Mouse (Mus musculus) heart, embryonic 11.5 days (tissue): Measurements from ENCODE around the gene Mtrf1l. TPM values are rescaled to one million over a fixed set of nuclear protein-coding genes. Genes with fewer than 3 reads are reported as not detected.

ENCODE experiments used
- ATAC-seq: fragments of 200-750 bp; cut with Nextera tagmentation; replicated peaks from 2 replicates; pipeline ENCODE4 v1.8.0; 2017; ENCODE audit warnings: moderate library complexity; ENCODE audit not compliant: insufficient number of reproducible peaks, low FRiP score, low TSS enrichment
- H3K27ac ChIP-seq: fragments of 300-500 bp; sonication (generic); 2 replicates; pipeline ENCODE4 v1.5.1; 2014; ENCODE audit warnings: mild to moderate bottlenecking, low read depth, low read length
- H3K27me3 ChIP-seq: fragments of 300-500 bp; sonication (generic); 2 replicates; pipeline ENCODE4 v1.6.1; 2014; ENCODE audit warnings: mild to moderate bottlenecking, low read length, mixed read lengths; ENCODE audit not compliant: control insufficient read depth, insufficient read depth
- H3K36me3 ChIP-seq: fragments of 300-500 bp; sonication (generic); 2 replicates; pipeline ENCODE4 v1.6.1; 2014; ENCODE audit warnings: mild to moderate bottlenecking, low read length, moderate library complexity, mixed read lengths; ENCODE audit not compliant: control insufficient read depth, insufficient read depth
- H3K4me1 ChIP-seq: fragments of 300-500 bp; sonication (generic); 2 replicates; pipeline ENCODE4 v1.6.1; 2014; ENCODE audit warnings: low read length; ENCODE audit not compliant: control insufficient read depth, insufficient read depth
- H3K4me2 ChIP-seq: fragments of 300-500 bp; sonication (generic); 2 replicates; pipeline ENCODE4 v1.6.1; 2014; ENCODE audit warnings: mild to moderate bottlenecking, moderate library complexity
- H3K4me3 ChIP-seq: fragments of 300-500 bp; sonication (generic); 2 replicates; pipeline ENCODE4 v1.5.1; 2014; ENCODE audit warnings: low read depth, low read length
- H3K9ac ChIP-seq: fragments of 300-500 bp; sonication (generic); 2 replicates; pipeline ENCODE4 v1.6.1; 2014; ENCODE audit warnings: mild to moderate bottlenecking, low read depth, low read length, moderate library complexity
- H3K9me3 ChIP-seq: fragments of 300-500 bp; sonication (generic); replicated peaks from 2 replicates; pipeline ENCODE4 v1.6.1; 2016; ENCODE audit warnings: low read length; ENCODE audit not compliant: control insufficient read depth
- WGBS: fragments of 180-500 bp; shearing (Covaris S2); extraction: QIAGEN DNeasy Blood & Tissue Kit; methylation state at CpG from one replicate; pipeline ENCODE4 v1.1.7; 2014; ENCODE audit not compliant: insufficient replicate concordance; 5-methylcytosine and 5-hydroxymethylcytosine counted together
- polyA plus RNA-seq: library from polyadenylated mRNA; unstranded; fragments of >200 nt; fragmentation: Nextera tagmentation; extraction: Ambion mirVana; gene quantifications from 2 replicates; pipeline ENCODE4 v1.2.1, GENCODE M21; 2014

The Mtrf1l gene
- polyA plus RNA-seq, 1 experiment from 2014 or later: 12.6 TPM

DNA sequence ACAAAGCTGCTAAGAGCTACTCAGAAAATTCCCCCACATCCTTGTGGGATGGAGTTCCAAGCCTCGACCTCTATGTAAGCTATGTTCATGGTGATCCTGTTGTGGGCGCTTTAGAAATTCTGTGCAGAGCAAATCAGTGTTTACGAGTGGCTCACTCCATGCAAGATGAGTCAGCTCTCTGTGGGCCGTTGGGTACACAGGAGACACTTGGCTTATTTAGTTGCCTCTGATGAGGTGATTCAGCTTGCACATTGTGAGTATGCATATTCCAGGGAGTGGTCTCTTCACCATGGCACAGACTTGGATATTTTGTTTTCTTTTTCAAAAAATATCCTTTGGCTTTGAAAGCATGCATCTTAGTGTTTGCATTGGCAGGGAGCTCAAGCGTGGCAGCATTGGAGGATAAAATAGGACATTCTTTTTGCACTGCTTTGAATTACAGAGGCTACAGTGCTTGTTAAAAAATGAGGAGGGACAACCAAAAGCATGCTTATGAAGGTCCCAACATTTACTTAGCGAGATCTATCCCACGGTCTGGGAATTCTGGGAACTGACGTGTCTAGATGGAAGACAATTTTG, 29.7 kb upstream of the Mtrf1l start:
- H3K4me3 ChIP-seq: no peak overlapping the region
- H3K4me2 ChIP-seq: no peak overlapping the region
- H3K27me3 ChIP-seq: no peaks in the 10 kb centered on the region
- WGBS: 83% methylated on average over 8 of the region's 8 CpGs
- no peaks in the 10 kb centered on the region for H3K9me3 ChIP-seq
- H3K27ac ChIP-seq: no peak overlapping the region
- no peak for ATAC-seq
- H3K36me3 ChIP-seq: no peaks in the 10 kb centered on the region
- H3K9ac ChIP-seq: no peak overlapping the region
- no peaks in the 10 kb centered on the region for H3K4me1 ChIP-seq

DNA sequence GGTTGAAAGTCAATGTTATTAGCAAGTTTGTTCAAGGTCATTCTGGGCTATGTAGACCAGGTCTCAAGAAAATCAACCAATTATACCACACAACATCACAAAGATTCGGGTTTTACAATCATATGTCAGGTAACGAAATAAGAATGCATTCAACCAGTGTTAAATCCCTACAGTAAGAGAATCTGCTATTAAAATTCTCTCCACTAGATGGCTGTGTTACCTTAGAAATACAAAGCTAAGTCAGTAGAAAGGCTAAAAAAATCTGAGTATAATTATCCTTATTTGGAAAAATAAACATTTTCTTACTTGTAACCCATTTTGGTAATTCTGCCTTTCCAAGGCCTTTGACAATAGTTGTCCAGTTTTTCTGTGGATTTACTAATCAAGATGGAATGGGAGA, 23.2 kb upstream of the Mtrf1l start:
- Histone ChIP-seq H3K4me3 (no peak overlapping the region), H3K27me3 (no peaks in the 10 kb centered on the region), H3K9me3 (no peaks in the 10 kb centered on the region), H3K4me2 (no peak overlapping the region), H3K36me3 (no peaks in the 10 kb centered on the region), H3K27ac (no peak overlapping the region), H3K4me1 (no peaks in the 10 kb centered on the region), H3K9ac (no peak overlapping the region)
- 36% methylated on average over 2 of the region's 2 CpGs for WGBS
- ATAC-seq: no peak

- no peak overlapping the region for H3K9ac ChIP-seq
- no peaks in the 10 kb centered on the region for H3K9me3 ChIP-seq
- no peaks in the 10 kb centered on the region for H3K27me3 ChIP-seq
- WGBS: 86% methylated on average over 4 of the region's 4 CpGs
- no peaks in the 10 kb centered on the region for H3K4me1 ChIP-seq
- no peak overlapping the region for H3K4me3 ChIP-seq
- no peak overlapping the region for H3K27ac ChIP-seq
- H3K36me3 ChIP-seq: no peaks in the 10 kb centered on the region
- no peak overlapping the region for H3K4me2 ChIP-seq
- ATAC-seq: no peak
These were observed 17.7 kb upstream of the Mtrf1l start for GRCm38 (mm10) chr10:5841369-5841768.

GRCm38 (mm10) chr10:5826336-5827025, 2.8 kb upstream of the Mtrf1l start:
- 71% methylated on average over 6 of the region's 6 CpGs for WGBS
- H3K4me1 ChIP-seq: peaks cover 5% of the 10 kb centered on the region; the same call in 1 of the 2 replicates
- no peak for ATAC-seq

DNA sequence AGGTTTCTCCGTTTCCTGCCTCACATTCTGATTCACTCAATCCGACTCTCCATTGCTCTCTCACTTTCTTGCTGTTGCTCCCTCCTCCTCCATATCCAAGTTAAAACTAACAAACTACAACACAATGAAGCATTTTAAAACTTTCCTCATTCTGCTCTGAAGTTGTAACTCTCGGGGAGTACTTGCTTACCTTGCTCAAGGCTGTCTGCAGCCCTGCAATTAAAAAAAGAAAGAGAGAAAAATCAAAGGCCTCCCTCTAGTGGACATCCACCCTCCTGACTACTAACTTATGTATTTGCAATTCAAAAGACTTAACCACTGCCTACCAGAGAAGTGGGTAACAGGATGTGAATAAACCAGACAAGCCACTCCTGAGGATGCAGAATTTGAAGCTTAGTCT, 1.1 kb upstream of the Mtrf1l start:
- H3K4me2 ChIP-seq: peak overlapping the region; percentile 89
- H3K36me3 ChIP-seq: no peaks in the 10 kb centered on the region; the same call in 1 of the 2 replicates
- H3K27me3 ChIP-seq: no peaks in the 10 kb centered on the region
- WGBS: 2% methylated on average over 3 of the region's 3 CpGs
- H3K27ac ChIP-seq: peak overlapping the region; percentile 75
- H3K9ac ChIP-seq: peak overlapping the region; percentile 95
- no peaks in the 10 kb centered on the region for H3K9me3 ChIP-seq
- no peak for ATAC-seq
- H3K4me3 ChIP-seq: peak overlapping the region; percentile 98
- H3K4me1 ChIP-seq: peaks cover 5% of the 10 kb centered on the region; the same call in 1 of the 2 replicates

More at GRCm38 (mm10) chr10:5826336-5827025, 2.8 kb upstream of the Mtrf1l start:
- Histone ChIP-seq H3K27me3 (no peaks in the 10 kb centered on the region), H3K9me3 (no peaks in the 10 kb centered on the region), H3K4me2 (no peak overlapping the region), H3K4me3 (no peak overlapping the region), H3K36me3 (no peaks in the 10 kb centered on the region; the same call in 1 of the 2 replicates), H3K27ac (no peak overlapping the region), H3K9ac (no peak overlapping the region)

GRCm38 (mm10) chr10:5823291-5823739, 395 bp downstream of the Mtrf1l start:
- peak; percentile 0; the same call in 1 of the 2 replicates for ATAC-seq
- under 1% methylated on average over 37 of the region's 37 CpGs for WGBS
- Histone ChIP-seq H3K4me2 (peak overlapping the region; percentile 89), H3K36me3 (peaks cover 12% of the 10 kb centered on the region), H3K27me3 (no peaks in the 10 kb centered on the region), H3K9me3 (no peaks in the 10 kb centered on the region), H3K4me1 (peaks cover 5% of the 10 kb centered on the region; the same call in 1 of the 2 replicates), H3K4me3 (peak overlapping the region; percentile 98), H3K27ac (peak overlapping the region; percentile 92), H3K9ac (peak overlapping the region; percentile 95)

GRCm38 (mm10) chr10:5818772-5819171, 4.9 kb downstream of the Mtrf1l start:
- H3K4me2 ChIP-seq: no peak overlapping the region
- H3K36me3 ChIP-seq: peaks cover 37% of the 10 kb centered on the region
- H3K4me3 ChIP-seq: no peak overlapping the region
- no peaks in the 10 kb centered on the region for H3K9me3 ChIP-seq
- WGBS: 91% methylated on average over 3 of the region's 3 CpGs
- H3K27me3 ChIP-seq: no peaks in the 10 kb centered on the region
- H3K27ac ChIP-seq: no peak overlapping the region
- ATAC-seq: no peak
- H3K4me1 ChIP-seq: peaks cover 5% of the 10 kb centered on the region; the same call in 1 of the 2 replicates
- H3K9ac ChIP-seq: no peak overlapping the region

GRCm38 (mm10) chr10:5815968-5816367, 7.7 kb downstream of the Mtrf1l start:
- Histone ChIP-seq H3K27ac (no peak overlapping the region), H3K4me2 (no peak overlapping the region), H3K4me1 (no peaks in the 10 kb centered on the region), H3K27me3 (no peaks in the 10 kb centered on the region), H3K36me3 (peaks cover 52% of the 10 kb centered on the region), H3K9ac (no peak overlapping the region), H3K9me3 (no peaks in the 10 kb centered on the region), H3K4me3 (no peak overlapping the region)
- no peak for ATAC-seq
- WGBS: 95% methylated on average over 2 of the region's 2 CpGs
